Mouse (Mus musculus): ENCODE results near the gene Syngr3. TPM values are rescaled to one million over a fixed set of nuclear protein-coding genes. Genes with fewer than 3 reads are reported as not detected.
A peak's percentile ranks its signal among the peaks of the same experiment; 100 is the strongest.

Syngr3 gene
- polyA plus RNA-seq (2012; ENCODE audit: insufficient read depth, insufficient read length, missing spikeins): 0.41 and 0.79 TPM in 2 replicates

DNA sequence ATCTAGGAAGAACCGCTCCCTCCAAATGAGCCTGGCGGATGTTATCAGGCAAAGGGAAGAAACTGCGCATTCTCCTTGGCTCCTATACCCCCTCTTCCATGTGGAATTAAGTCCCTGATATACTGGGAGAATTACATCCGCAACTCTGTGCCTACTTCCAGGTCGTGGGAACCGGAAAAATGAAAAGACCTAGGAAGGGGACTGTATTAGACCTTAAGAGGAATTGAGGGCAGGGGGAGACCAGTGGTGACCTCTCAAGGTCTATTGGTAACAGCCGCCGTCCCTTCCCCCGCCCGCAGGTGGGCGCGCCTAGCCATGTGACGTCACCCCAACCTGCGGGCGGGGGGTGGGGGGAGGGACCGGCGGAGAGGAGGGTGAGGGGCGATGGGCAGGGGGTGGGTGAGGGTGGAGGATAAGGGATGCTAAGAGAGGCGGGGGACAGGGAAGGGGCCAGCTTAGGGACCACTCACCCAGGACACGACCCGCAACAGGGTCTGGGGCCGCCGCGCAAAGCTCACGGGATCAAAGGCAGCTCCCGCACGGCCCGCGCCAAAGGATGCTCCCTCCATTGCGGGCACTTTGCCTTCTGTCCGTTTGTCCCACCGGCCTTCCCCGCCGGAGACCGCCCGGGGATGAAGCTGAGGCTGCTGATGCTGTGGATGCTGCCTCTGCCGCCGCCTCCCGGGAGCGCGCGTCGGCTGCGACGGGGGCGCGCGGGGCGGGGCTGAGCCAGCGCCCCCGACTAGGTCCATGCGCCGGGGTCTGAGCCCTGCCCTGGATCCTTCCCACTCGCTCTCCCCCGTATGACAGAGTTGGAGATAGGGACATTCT, at the start of gene Syngr3:
Gene Syngr3, minus strand, starts transcription at position 705 of the 831 bp plus-strand sequence.
- no peak within 1 kb of the TSS for H3K27ac ChIP-seq (ENCODE audit: insufficient read depth, low read depth, low read length)
- peaks cover 35% of the 10 kb centered on the region for H3K4me1 ChIP-seq (ENCODE audit: control insufficient read depth, insufficient read depth, low read length)
- H3K4me3 ChIP-seq (ENCODE audit: insufficient read depth, low read length): no peak within 1 kb of the TSS; the same call in 1 of the 2 replicates
- no peak for TF ChIP-seq CTCF (IDR thresholded peaks at IDR 0.05; ENCODE audit: low read depth, low read length)
- no peak for TF ChIP-seq POLR2A (IDR thresholded peaks at IDR 0.05; ENCODE audit: borderline replicate concordance, low read depth, low read length)

GRCm38 (mm10) chr17:24738238-24738637, 48.5 kb upstream of the Syngr3 start:
- Histone ChIP-seq H3K4me1 (ENCODE audit: control insufficient read depth, insufficient read depth, low read length) (peaks cover 53% of the 10 kb centered on the region), H3K4me3 (ENCODE audit: insufficient read depth, low read length) (peak overlapping the region; percentile 78), H3K27ac (ENCODE audit: insufficient read depth, low read depth, low read length) (peak overlapping the region; percentile 57)
- TF ChIP-seq CTCF (IDR thresholded peaks at IDR 0.05; ENCODE audit: low read depth, low read length) (no peak), POLR2A (IDR thresholded peaks at IDR 0.05; ENCODE audit: borderline replicate concordance, low read depth, low read length) (no peak)

GRCm38 (mm10) chr17:24737135-24737810, 47.5 kb upstream of the Syngr3 start:
- H3K4me3 ChIP-seq (ENCODE audit: insufficient read depth, low read length): peak overlapping the region; percentile 78
- TF ChIP-seq POLR2A (IDR thresholded peaks at IDR 0.05; ENCODE audit: borderline replicate concordance, low read depth, low read length): no peak
- TF ChIP-seq CTCF (IDR thresholded peaks at IDR 0.05; ENCODE audit: low read depth, low read length): peak; percentile 5; the same call in 1 of the 2 replicates
- H3K27ac ChIP-seq (ENCODE audit: insufficient read depth, low read depth, low read length): peak overlapping the region; percentile 57
- peaks cover 46% of the 10 kb centered on the region for H3K4me1 ChIP-seq (ENCODE audit: control insufficient read depth, insufficient read depth, low read length)

DNA sequence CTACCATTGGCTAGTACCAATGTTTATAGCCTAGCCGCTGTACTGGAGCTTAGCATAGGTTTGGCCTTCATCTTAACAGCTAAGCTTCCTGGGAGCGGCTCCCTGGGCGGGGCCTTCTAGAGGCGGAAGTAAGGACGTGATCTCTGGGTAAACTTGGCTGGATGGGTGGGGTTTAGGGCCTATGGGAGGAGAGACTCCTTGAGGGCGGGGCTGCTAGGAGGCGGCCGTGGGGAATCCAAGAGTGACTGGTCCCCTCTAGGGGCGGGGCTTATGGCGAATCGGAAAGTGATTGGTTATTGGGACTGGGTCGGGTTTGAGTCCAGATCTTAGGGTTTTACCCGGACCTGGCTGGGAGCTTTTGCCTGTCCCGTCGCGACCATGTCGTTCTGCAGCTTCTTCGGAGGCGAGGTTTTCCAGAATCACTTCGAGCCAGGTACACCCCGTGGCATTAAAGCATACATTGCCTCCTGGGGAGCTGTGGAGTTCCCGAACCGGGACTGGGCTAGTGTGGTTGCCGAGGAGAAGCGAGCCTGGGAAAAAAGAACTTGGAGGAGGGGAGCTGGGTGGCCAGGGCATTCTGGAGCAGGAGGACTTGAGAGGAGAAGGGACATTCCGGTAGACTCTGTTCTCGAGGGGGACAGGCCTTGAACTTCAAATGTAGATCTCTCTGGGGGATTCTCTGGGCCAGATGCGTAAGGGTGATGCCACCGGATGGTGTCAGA, 46.7 kb upstream of the Syngr3 start, which contains the start of gene Msrb1:
Gene Msrb1, plus strand, starts transcription at position 313 of the 722 bp plus-strand sequence.
- Histone ChIP-seq H3K4me1 (ENCODE audit: control insufficient read depth, insufficient read depth, low read length) (peaks cover 40% of the 10 kb centered on the region), H3K4me3 (ENCODE audit: insufficient read depth, low read length) (peak within 1 kb of the TSS; percentile 78), H3K27ac (ENCODE audit: insufficient read depth, low read depth, low read length) (peak within 1 kb of the TSS; percentile 57)
- TF ChIP-seq POLR2A (IDR thresholded peaks at IDR 0.05; ENCODE audit: borderline replicate concordance, low read depth, low read length) (peak; percentile 92; the same call in 1 of the 2 replicates), CTCF (IDR thresholded peaks at IDR 0.05; ENCODE audit: low read depth, low read length) (no peak)

GRCm38 (mm10) chr17:24735446-24735845, 45.7 kb upstream of the Syngr3 start:
- TF ChIP-seq POLR2A (IDR thresholded peaks at IDR 0.05; ENCODE audit: borderline replicate concordance, low read depth, low read length): no peak
- TF ChIP-seq CTCF (IDR thresholded peaks at IDR 0.05; ENCODE audit: low read depth, low read length): no peak
- peaks cover 35% of the 10 kb centered on the region for H3K4me1 ChIP-seq (ENCODE audit: control insufficient read depth, insufficient read depth, low read length)
- peak overlapping the region; percentile 54; the same call in 1 of the 2 replicates for H3K4me3 ChIP-seq (ENCODE audit: insufficient read depth, low read length)
- no peak overlapping the region for H3K27ac ChIP-seq (ENCODE audit: insufficient read depth, low read depth, low read length)

- no peak overlapping the region for H3K4me3 ChIP-seq (ENCODE audit: insufficient read depth, low read length)
- H3K4me1 ChIP-seq (ENCODE audit: control insufficient read depth, insufficient read depth, low read length): peaks cover 35% of the 10 kb centered on the region
- no peak overlapping the region for H3K27ac ChIP-seq (ENCODE audit: insufficient read depth, low read depth, low read length)
- TF ChIP-seq POLR2A (IDR thresholded peaks at IDR 0.05; ENCODE audit: borderline replicate concordance, low read depth, low read length) (no peak), CTCF (IDR thresholded peaks at IDR 0.05; ENCODE audit: low read depth, low read length) (no peak)
Measured at GRCm38 (mm10) chr17:24734513-24734912, 44.8 kb upstream of the Syngr3 start.

DNA sequence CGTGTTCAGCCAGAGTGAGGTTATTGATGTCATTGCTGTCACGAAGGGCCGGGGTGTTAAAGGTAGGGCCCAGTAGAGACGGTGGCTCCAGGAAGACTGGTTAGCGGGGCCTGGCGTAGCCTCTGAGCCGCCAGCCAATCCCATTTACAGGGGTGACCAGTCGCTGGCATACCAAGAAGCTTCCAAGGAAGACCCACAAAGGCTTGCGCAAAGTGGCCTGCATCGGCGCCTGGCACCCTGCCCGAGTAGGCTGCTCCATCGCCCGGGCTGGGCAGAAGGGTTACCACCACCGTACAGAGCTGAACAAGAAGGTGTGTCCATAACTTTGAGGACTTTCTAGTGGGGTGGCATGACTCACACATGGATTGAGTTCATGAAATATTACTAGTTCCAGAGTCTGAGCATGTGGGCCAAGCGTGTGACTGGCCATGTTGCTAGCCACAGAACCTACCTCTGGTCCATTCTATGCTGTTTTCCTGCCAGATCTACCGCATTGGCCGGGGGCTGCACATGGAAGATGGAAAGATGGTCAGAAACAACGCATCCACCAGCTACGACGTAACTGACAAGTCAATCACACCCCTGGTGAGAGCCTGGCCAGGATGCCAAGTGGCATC, 43.8 kb upstream of the Syngr3 start:
- peaks cover 29% of the 10 kb centered on the region for H3K4me1 ChIP-seq (ENCODE audit: control insufficient read depth, insufficient read depth, low read length)
- H3K4me3 ChIP-seq (ENCODE audit: insufficient read depth, low read length): no peak overlapping the region
- TF ChIP-seq CTCF (IDR thresholded peaks at IDR 0.05; ENCODE audit: low read depth, low read length): no peak
- no peak for TF ChIP-seq POLR2A (IDR thresholded peaks at IDR 0.05; ENCODE audit: borderline replicate concordance, low read depth, low read length)
- H3K27ac ChIP-seq (ENCODE audit: insufficient read depth, low read depth, low read length): no peak overlapping the region

DNA sequence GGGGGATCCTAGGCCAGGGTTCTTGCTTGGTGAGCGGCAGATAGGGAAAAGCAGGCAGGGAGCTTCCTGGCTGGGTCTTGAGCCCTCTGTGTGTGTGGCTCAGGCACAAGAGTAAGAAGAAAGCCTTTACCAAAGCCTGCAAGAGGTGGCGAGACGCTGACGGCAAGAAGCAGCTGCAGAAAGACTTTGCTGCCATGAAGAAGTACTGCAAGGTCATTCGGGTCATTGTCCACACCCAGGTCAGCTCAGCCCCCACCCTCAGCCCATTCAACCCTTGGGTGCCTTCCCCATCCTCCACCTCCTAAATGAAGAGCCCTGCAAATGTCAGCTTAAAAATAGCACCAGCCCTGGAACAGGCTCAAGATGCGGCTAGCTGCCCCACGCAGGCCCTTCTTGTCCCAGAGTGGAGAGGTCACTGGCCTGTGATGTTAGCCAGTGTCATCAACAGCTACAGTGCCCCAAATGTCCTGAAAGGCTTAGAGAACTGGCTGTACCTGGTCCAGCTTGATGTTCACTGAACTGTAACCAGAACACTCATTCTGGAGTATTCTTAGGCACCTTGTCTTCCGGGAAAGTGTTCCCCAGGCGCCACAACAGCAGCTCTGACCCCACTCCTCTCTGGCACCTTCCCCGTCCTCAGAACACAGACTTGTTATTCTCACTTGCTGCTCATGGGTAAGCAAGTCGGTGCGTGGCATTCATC, 42.6 kb upstream of the Syngr3 start:
- peaks cover 21% of the 10 kb centered on the region for H3K4me1 ChIP-seq (ENCODE audit: control insufficient read depth, insufficient read depth, low read length)

More for the DNA sequence above, 42.6 kb upstream of the Syngr3 start:
- H3K4me3 ChIP-seq (ENCODE audit: insufficient read depth, low read length): no peak overlapping the region
- H3K27ac ChIP-seq (ENCODE audit: insufficient read depth, low read depth, low read length): no peak overlapping the region
- no peak for TF ChIP-seq POLR2A (IDR thresholded peaks at IDR 0.05; ENCODE audit: borderline replicate concordance, low read depth, low read length)
- TF ChIP-seq CTCF (IDR thresholded peaks at IDR 0.05; ENCODE audit: low read depth, low read length): no peak
